Mouse (Mus musculus) megakaryocyte, embryonic 14.5 days (primary cell): ENCODE results near the gene Asxl1. TPM values are rescaled to one million over a fixed set of nuclear protein-coding genes. Genes with fewer than 3 reads are reported as not detected.

ENCODE experiments used
- H3K27me3 ChIP-seq: replicated peaks from 2 replicates; pipeline ENCODE3; 2012; ENCODE audit warnings: inconsistent platforms
- H3K36me3 ChIP-seq: replicated peaks from 2 replicates; pipeline ENCODE3; 2012; ENCODE audit warnings: low read length, inconsistent platforms, mixed read lengths
- H3K4me1 ChIP-seq: 2 replicates; pipeline ENCODE4 v1.6.1; 2012; ENCODE audit warnings: inconsistent platforms
- H3K4me3 ChIP-seq: replicated peaks from 2 replicates; pipeline ENCODE3; 2012; ENCODE audit warnings: moderate library complexity, mild to moderate bottlenecking, inconsistent platforms
- H3K9me3 ChIP-seq: 2 replicates; pipeline ENCODE4 v1.6.1; 2012; ENCODE audit warnings: inconsistent platforms
- FLI1 ChIP-seq: IDR thresholded peaks from 2 replicates; pipeline ENCODE4 v1.6.1; 2012; ENCODE audit warnings: low read length, inconsistent platforms, mixed read lengths
- GATA1 ChIP-seq: IDR thresholded peaks from 3 replicates; pipeline ENCODE4 v1.6.1; 2012; ENCODE audit warnings: mixed read lengths, low read length, inconsistent platforms, borderline replicate concordance
- polyA plus RNA-seq: library from polyadenylated mRNA; stranded (reverse); fragments of >175 nt; gene quantifications from 2 replicates; pipeline ENCODE4 v1.2.3, GENCODE M21; 2012; ENCODE audit warnings: low replicate concordance; ENCODE audit not compliant: insufficient read depth

Gene Asxl1
- polyA plus RNA-seq, 1 experiment, result 2.1 TPM

DNA sequence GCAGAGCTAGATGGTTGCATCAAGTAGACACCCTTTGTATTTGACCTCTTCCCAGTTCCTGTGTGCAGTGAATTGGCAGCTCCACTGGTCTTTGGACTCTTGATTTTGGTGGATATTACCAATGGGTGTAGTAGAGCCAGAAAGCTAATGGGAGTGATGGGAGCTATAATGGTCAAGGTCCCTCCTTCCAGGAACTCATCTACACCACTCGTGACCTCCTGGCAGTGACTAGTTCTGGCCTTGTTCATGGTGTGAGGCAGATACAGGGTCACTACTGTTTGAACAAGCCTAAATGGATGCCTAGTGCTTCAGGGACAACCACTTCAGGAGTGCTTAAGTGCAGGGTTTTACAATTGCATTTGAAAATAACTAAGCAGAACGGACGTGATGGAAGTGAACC is 58.4 kb downstream of the Asxl1 start:
- Histone ChIP-seq H3K4me1 (peaks cover 17% of the 10 kb centered on the region), H3K9me3 (no peaks in the 10 kb centered on the region), H3K36me3 (peaks cover 89% of the 10 kb centered on the region), H3K4me3 (no peak overlapping the region), H3K27me3 (no peaks in the 10 kb centered on the region)
- no peak for TF ChIP-seq GATA1
- TF ChIP-seq FLI1, result no peak

GRCm38 (mm10) chr2:153404882-153405281 is 59.3 kb downstream of the Asxl1 start:
- peaks cover 89% of the 10 kb centered on the region for H3K36me3 ChIP-seq
- no peak for TF ChIP-seq FLI1
- no peak for TF ChIP-seq GATA1
- H3K4me1 ChIP-seq, result peaks cover 24% of the 10 kb centered on the region
- no peak overlapping the region for H3K4me3 ChIP-seq
- no peaks in the 10 kb centered on the region for H3K27me3 ChIP-seq
- H3K9me3 ChIP-seq, result no peaks in the 10 kb centered on the region

DNA sequence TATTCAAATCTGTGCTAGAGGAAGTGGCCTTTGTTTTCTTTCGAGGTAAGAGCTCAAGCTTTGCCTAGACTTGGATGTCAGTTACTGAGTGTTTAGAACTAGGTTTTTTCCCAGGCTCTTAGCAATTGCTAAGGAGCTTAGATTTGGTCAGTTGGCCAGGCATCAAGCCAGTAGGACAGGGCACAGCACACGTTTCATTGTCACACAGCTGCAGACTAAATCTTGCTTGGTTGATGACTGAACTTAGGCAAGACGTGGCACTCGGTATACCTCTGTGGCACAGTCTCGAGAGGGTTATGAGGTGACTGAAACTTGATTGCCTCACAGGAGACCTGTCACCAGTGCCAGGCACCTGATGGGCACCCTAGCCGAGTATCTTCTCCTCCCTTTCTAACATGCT is 61.3 kb downstream of the Asxl1 start:
- H3K9me3 ChIP-seq, result no peaks in the 10 kb centered on the region
- H3K36me3 ChIP-seq, result peaks cover 89% of the 10 kb centered on the region
- no peak overlapping the region for H3K4me3 ChIP-seq
- TF ChIP-seq GATA1 (no peak), FLI1 (no peak)
- H3K27me3 ChIP-seq, result no peaks in the 10 kb centered on the region
- peaks cover 35% of the 10 kb centered on the region for H3K4me1 ChIP-seq

GRCm38 (mm10) chr2:153408971-153409370 is 63.3 kb downstream of the Asxl1 start:
- Histone ChIP-seq H3K27me3 (no peaks in the 10 kb centered on the region), H3K4me1 (peaks cover 44% of the 10 kb centered on the region), H3K4me3 (no peak overlapping the region), H3K9me3 (no peaks in the 10 kb centered on the region), H3K36me3 (peaks cover 97% of the 10 kb centered on the region)
- no peak for TF ChIP-seq FLI1
- no peak for TF ChIP-seq GATA1

GRCm38 (mm10) chr2:153411557-153411956 is 65.9 kb downstream of the Asxl1 start:
- Histone ChIP-seq H3K4me3 (no peak overlapping the region), H3K27me3 (no peaks in the 10 kb centered on the region), H3K36me3 (peaks cover 99% of the 10 kb centered on the region), H3K4me1 (peaks cover 58% of the 10 kb centered on the region), H3K9me3 (no peaks in the 10 kb centered on the region)
- TF ChIP-seq GATA1 (no peak), FLI1 (no peak)

DNA sequence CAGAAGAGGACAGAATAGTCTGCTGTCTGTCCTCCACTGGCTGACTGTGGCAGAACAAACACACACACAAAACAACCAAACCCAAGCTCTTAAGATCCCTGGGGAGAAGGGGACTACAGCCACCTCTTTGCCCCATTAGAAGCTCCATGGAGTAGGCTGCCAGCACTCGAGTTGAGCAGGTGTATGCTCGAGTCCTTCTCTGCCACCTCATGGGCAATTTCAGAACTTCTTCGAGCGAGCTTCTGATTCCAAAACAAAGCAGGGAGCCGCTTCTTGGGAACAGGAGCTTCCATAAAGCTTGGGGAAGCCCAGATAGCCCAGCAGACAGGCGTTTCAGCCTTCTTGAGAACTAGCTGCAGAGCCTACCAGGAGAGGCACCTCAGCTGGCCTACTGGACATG is 66.9 kb downstream of the Asxl1 start:
- Histone ChIP-seq H3K4me1 (peaks cover 68% of the 10 kb centered on the region), H3K27me3 (no peaks in the 10 kb centered on the region), H3K36me3 (peaks cover 99% of the 10 kb centered on the region), H3K9me3 (no peaks in the 10 kb centered on the region), H3K4me3 (no peak overlapping the region)
- TF ChIP-seq FLI1 (no peak), GATA1 (no peak)

DNA sequence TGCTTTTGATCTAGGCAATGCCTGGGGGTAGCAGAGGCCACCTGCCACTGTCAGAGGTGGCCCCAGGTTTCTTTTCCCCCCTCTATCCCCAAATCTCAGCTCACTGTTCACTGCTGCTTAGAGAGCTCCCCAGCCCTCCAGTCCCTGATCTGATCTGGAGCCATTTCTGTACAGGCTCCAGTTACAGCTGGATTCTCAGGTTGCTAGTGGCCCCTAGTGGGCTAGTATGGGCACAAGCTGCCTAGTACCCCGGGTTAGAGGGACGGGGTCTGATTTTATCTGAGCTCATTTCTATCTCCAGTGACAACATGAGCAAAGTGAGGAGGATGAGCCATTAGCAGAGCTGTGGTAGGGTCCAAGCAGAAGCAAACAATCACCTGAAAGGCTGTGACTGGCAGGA is 69.0 kb downstream of the Asxl1 start:
- H3K36me3 ChIP-seq, result peaks cover 99% of the 10 kb centered on the region
- peaks cover 80% of the 10 kb centered on the region for H3K4me1 ChIP-seq
- TF ChIP-seq GATA1 (no peak), FLI1 (no peak)

GRCm38 (mm10) chr2:153417841-153418240 is 72.2 kb downstream of the Asxl1 start:
- TF ChIP-seq GATA1 (no peak), FLI1 (no peak)
- Histone ChIP-seq H3K27me3 (no peaks in the 10 kb centered on the region), H3K4me1 (peaks cover 81% of the 10 kb centered on the region), H3K9me3 (no peaks in the 10 kb centered on the region), H3K4me3 (no peak overlapping the region), H3K36me3 (peaks cover 97% of the 10 kb centered on the region)

More for the DNA sequence above, 69.0 kb downstream of the Asxl1 start:
- H3K27me3 ChIP-seq, result no peaks in the 10 kb centered on the region
- H3K4me3 ChIP-seq, result no peak overlapping the region
- H3K9me3 ChIP-seq, result no peaks in the 10 kb centered on the region

GRCm38 (mm10) chr2:153418381-153418780 is 72.8 kb downstream of the Asxl1 start:
- no peak overlapping the region for H3K4me3 ChIP-seq
- no peaks in the 10 kb centered on the region for H3K27me3 ChIP-seq
- TF ChIP-seq GATA1 (no peak), FLI1 (no peak)
- H3K36me3 ChIP-seq, result peaks cover 97% of the 10 kb centered on the region
- peaks cover 86% of the 10 kb centered on the region for H3K4me1 ChIP-seq
- H3K9me3 ChIP-seq, result no peaks in the 10 kb centered on the region

- no peak for TF ChIP-seq FLI1
- no peak for TF ChIP-seq GATA1
- Histone ChIP-seq H3K4me1 (peaks cover 88% of the 10 kb centered on the region), H3K27me3 (no peaks in the 10 kb centered on the region), H3K4me3 (no peak overlapping the region), H3K9me3 (no peaks in the 10 kb centered on the region), H3K36me3 (peaks cover 98% of the 10 kb centered on the region)
Observed at GRCm38 (mm10) chr2:153421233-153421632, 75.6 kb downstream of the Asxl1 start.

- Histone ChIP-seq H3K27me3 (no peaks in the 10 kb centered on the region), H3K9me3 (no peaks in the 10 kb centered on the region), H3K4me3 (peak overlapping the region; percentile 17), H3K36me3 (peaks cover 95% of the 10 kb centered on the region), H3K4me1 (peaks cover 85% of the 10 kb centered on the region)
- TF ChIP-seq FLI1, result no peak
- no peak for TF ChIP-seq GATA1
Observed at GRCm38 (mm10) chr2:153422051-153422450, 76.4 kb downstream of the Asxl1 start.
